Mouse (Mus musculus) cerebellum, adult 2 months (tissue): Measurements from ENCODE around the gene Zfp84.

ENCODE experiments used
- CTCF ChIP-seq: fragments of 200-500 bp; IDR thresholded peaks from 2 replicates; pipeline ENCODE4 v1.5.1; 2011; ENCODE audit warnings: low read depth, mild to moderate bottlenecking, control low read depth, low read length, moderate library complexity, borderline replicate concordance; ENCODE audit not compliant: insufficient read depth
- POLR2A ChIP-seq: fragments of 200-500 bp; IDR thresholded peaks from 2 replicates; pipeline ENCODE4 v1.6.1; 2011; ENCODE audit warnings: low read length, control low read depth, borderline replicate concordance; ENCODE audit not compliant: insufficient read depth

GRCm38 (mm10) chr7:29785023-29785422 lies 16.7 kb downstream of the Zfp84 start:
- TF ChIP-seq POLR2A (no peak), CTCF (no peak)
